Mouse (Mus musculus) CH12.LX (cell line): ENCODE data around the gene Cwc22. TPM values are rescaled to one million over a fixed set of nuclear protein-coding genes. Genes with fewer than 3 reads are reported as not detected.

Experiments used
- DNase-seq: peaks from one replicate; pipeline ENCODE4 v3.0.0-alpha.2; 2013; ENCODE audit errors: extremely low read depth
- H3K27ac ChIP-seq: 2 replicates; pipeline ENCODE4 v1.5.1; 2012; ENCODE audit warnings: low read depth, mild to moderate bottlenecking, control low read depth, moderate library complexity; ENCODE audit not compliant: insufficient read depth
- H3K27me3 ChIP-seq: replicated peaks from 2 replicates; pipeline ENCODE3; 2012; ENCODE audit warnings: inconsistent platforms
- H3K36me3 ChIP-seq, 2 experiments: replicated peaks in 1 of 2; 2 replicates each; pipeline versions ENCODE3 to v1.6.1; 2012; ENCODE audit warnings: inconsistent platforms in 1 of 2, low read length in 1 of 2, mild to moderate bottlenecking in 1 of 2, mixed read lengths in 1 of 2, moderate library complexity in 1 of 2; ENCODE audit not compliant: control insufficient read depth in 1 of 2, insufficient read depth in 1 of 2
- H3K4me1 ChIP-seq, 2 experiments: 2 replicates each; pipeline ENCODE4 v1.6.1; 2012; ENCODE audit warnings: inconsistent platforms in 1 of 2, moderate library complexity in 1 of 2; ENCODE audit not compliant: insufficient read depth in 2 of 2, control insufficient read depth in 1 of 2
- H3K4me2 ChIP-seq: 2 replicates; pipeline ENCODE4 v1.6.1; 2012; ENCODE audit warnings: low read depth, mild to moderate bottlenecking, control low read depth; ENCODE audit not compliant: poor library complexity, insufficient read depth, severe bottlenecking
- H3K4me3 ChIP-seq, 3 experiments: fragments of 150-350 bp in 1 of 3; sonication (generic) in 1 of 3; replicated peaks in 1 of 3; 2 replicates each; pipeline versions ENCODE3 to v1.5.1; 2011 to 2012; ENCODE audit warnings: low read depth in 2 of 3, low read length in 2 of 3, mild to moderate bottlenecking in 2 of 3, moderate library complexity in 2 of 3, control low read depth in 1 of 3, improper control_type of control experiment in 1 of 3, inconsistent platforms in 1 of 3, mixed read lengths in 1 of 3; ENCODE audit not compliant: poor library complexity in 1 of 3
- H3K79me2 ChIP-seq: replicated peaks from 2 replicates; pipeline ENCODE4 v1.6.1; 2012; ENCODE audit warnings: mild to moderate bottlenecking, moderate library complexity; ENCODE audit not compliant: control insufficient read depth, poor library complexity, insufficient read depth, severe bottlenecking; ENCODE audit errors: extremely low read depth
- H3K9ac ChIP-seq: 2 replicates; pipeline ENCODE4 v1.6.1; 2012; ENCODE audit warnings: low read depth, mild to moderate bottlenecking, control low read depth, moderate library complexity; ENCODE audit not compliant: insufficient read depth
- H3K9me3 ChIP-seq: replicated peaks from 2 replicates; pipeline ENCODE3; 2012; ENCODE audit warnings: low read length, inconsistent platforms, mixed read lengths
- BHLHE40 ChIP-seq: IDR thresholded peaks from 2 replicates; pipeline ENCODE4 v1.6.1; 2011; ENCODE audit warnings: mild to moderate bottlenecking, low read depth, low read length, improper control_type of control experiment
- CTCF ChIP-seq, 2 experiments: IDR thresholded peaks in 1 of 2; conservative IDR thresholded peaks in 1 of 2; 2 replicates each; pipeline ENCODE4 v1.5.1; 2011 to 2012; ENCODE audit warnings: low read depth in 2 of 2, low read length in 2 of 2, improper control_type of control experiment in 1 of 2, inconsistent platforms in 1 of 2, mild to moderate bottlenecking in 1 of 2, moderate library complexity in 1 of 2
- EP300 ChIP-seq: IDR thresholded peaks from 2 replicates; pipeline ENCODE4 v1.6.1; 2011; ENCODE audit warnings: low read length, improper control_type of control experiment
- ETS1 ChIP-seq: conservative IDR thresholded peaks from 2 replicates; pipeline ENCODE4 v1.6.1; 2012; ENCODE audit warnings: low read depth, mild to moderate bottlenecking, inconsistent platforms, low read length, improper control_type of control experiment, moderate library complexity
- GABPA ChIP-seq: IDR thresholded peaks from 2 replicates; pipeline ENCODE4 v1.6.1; 2012; ENCODE audit warnings: low read depth, low read length, improper control_type of control experiment, inconsistent platforms; ENCODE audit not compliant: insufficient replicate concordance
- HCFC1 ChIP-seq: IDR thresholded peaks from 2 replicates; pipeline ENCODE4 v1.6.1; 2012; ENCODE audit warnings: low read depth, mild to moderate bottlenecking, inconsistent platforms, low read length, improper control_type of control experiment
- IRF4 ChIP-seq: IDR thresholded peaks from 2 replicates; pipeline ENCODE4 v1.6.1; 2014; ENCODE audit warnings: low read depth, mild to moderate bottlenecking, inconsistent platforms, low read length, improper control_type of control experiment
- JUN ChIP-seq: IDR thresholded peaks from 2 replicates; pipeline ENCODE4 v1.6.1; 2011; ENCODE audit warnings: low read depth, mild to moderate bottlenecking, low read length, improper control_type of control experiment, moderate library complexity; ENCODE audit not compliant: insufficient read depth
- KAT2A ChIP-seq: IDR thresholded peaks from 2 replicates; pipeline ENCODE4 v1.6.1; 2012; ENCODE audit warnings: low read length, improper control_type of control experiment, inconsistent platforms; ENCODE audit not compliant: insufficient replicate concordance
- MAFK ChIP-seq: IDR thresholded peaks from 2 replicates; pipeline ENCODE4 v1.6.1; 2011; ENCODE audit warnings: low read length, improper control_type of control experiment; ENCODE audit not compliant: insufficient replicate concordance
- MEF2A ChIP-seq: IDR thresholded peaks from 2 replicates; pipeline ENCODE4 v1.6.1; 2014; ENCODE audit warnings: low read depth, mild to moderate bottlenecking, inconsistent platforms, low read length, improper control_type of control experiment, borderline replicate concordance
- MXI1 ChIP-seq: IDR thresholded peaks from 2 replicates; pipeline ENCODE4 v1.6.1; 2011; ENCODE audit warnings: mild to moderate bottlenecking, low read depth, low read length, improper control_type of control experiment
- MYC ChIP-seq: IDR thresholded peaks from 2 replicates; pipeline ENCODE4 v1.6.1; 2011; ENCODE audit warnings: low read depth, mild to moderate bottlenecking, improper control_type of control experiment, low read length
- NELFE ChIP-seq: IDR thresholded peaks from 2 replicates; pipeline ENCODE4 v1.6.1; 2011; ENCODE audit warnings: low read depth, low read length, improper control_type of control experiment
- POLR2A ChIP-seq: IDR thresholded peaks from 2 replicates; pipeline ENCODE4 v1.6.1; 2011; ENCODE audit warnings: low read depth, mild to moderate bottlenecking, improper control_type of control experiment, low read length
- RAD21 ChIP-seq: IDR thresholded peaks from 2 replicates; pipeline ENCODE4 v1.6.1; 2011; ENCODE audit warnings: low read depth, mild to moderate bottlenecking, low read length, improper control_type of control experiment, moderate library complexity
- SIN3A ChIP-seq: IDR thresholded peaks from 2 replicates; pipeline ENCODE4 v1.6.1; 2012; ENCODE audit warnings: low read length, improper control_type of control experiment, inconsistent platforms
- TCF12 ChIP-seq: IDR thresholded peaks from 2 replicates; pipeline ENCODE4 v1.6.1; 2014; ENCODE audit warnings: low read depth, mild to moderate bottlenecking, inconsistent platforms, low read length, improper control_type of control experiment
- USF1 ChIP-seq: IDR thresholded peaks from 2 replicates; pipeline ENCODE4 v1.6.1; 2014; ENCODE audit warnings: low read depth, mild to moderate bottlenecking, inconsistent platforms, low read length, improper control_type of control experiment
- USF2 ChIP-seq: conservative IDR thresholded peaks from 2 replicates; pipeline ENCODE4 v1.6.1; 2011; ENCODE audit warnings: low read depth, low read length, improper control_type of control experiment
- ZKSCAN1 ChIP-seq: IDR thresholded peaks from 2 replicates; pipeline ENCODE4 v1.6.1; 2012; ENCODE audit warnings: low read depth, inconsistent platforms, low read length, improper control_type of control experiment, borderline replicate concordance
- dilution Hi-C: fragments of 300-500 bp; cut with MboI; formaldehyde crosslinking; loops from 2 replicates; pipeline ENCODE4 v1.14.3; 2020; ENCODE audit warnings: low sequenced_read_pairs; ENCODE audit not compliant: extremely low pct_unique_long_range_greater_than_20kb, extremely low pct_ligation_motif_present
- in situ Hi-C: fragments of 300-500 bp; cut with MboI; formaldehyde crosslinking; loops from 3 replicates; pipeline ENCODE4 v1.14.3; 2019; ENCODE audit warnings: low sequenced_read_pairs, low pct_ligation_motif_present, low pct_unique_long_range_greater_than_20kb, mixed read lengths
- polyA plus RNA-seq: library from polyadenylated mRNA; unstranded; fragments of >175 nt; gene quantifications from 2 replicates; pipeline ENCODE4 v1.2.1, GENCODE M21; 2012; ENCODE audit warnings: low read depth; ENCODE audit not compliant: insufficient read length
- total RNA-seq, 2 experiments: library from RNA; depleted of rRNA; stranded (reverse); fragments of 300-350 nt in 1 of 2; fragments of >200 nt in 1 of 2; gene quantifications; 2 replicates each; pipeline ENCODE4 v1.2.3; 2012 to 2014

The Cwc22 gene
- total and polyA plus RNA-seq, 3 experiments: 51.3 to 74.5 (median 53.2) TPM

DNA sequence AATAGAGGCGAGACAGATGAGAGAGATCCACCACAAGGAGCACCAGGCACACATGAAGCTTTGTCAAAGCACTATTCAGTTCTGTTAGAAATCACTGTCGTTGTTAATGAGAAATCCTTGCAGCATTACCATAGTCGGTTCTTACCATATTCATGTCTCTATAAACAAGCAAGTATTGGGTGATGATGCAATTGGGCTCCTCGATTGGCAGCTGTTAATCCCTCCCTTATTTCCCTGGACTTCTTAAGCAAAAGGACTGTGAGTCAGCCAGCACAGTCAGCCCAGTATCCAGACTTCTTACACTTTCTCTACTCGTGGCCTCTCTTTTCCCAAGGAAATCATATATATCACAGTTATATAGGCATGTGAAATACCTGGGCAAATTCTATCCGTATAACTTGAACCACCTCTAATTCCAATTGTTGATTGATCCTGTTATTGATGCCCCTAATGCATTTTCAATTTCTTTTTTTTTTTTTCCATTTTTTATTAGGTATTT is 5.3 kb upstream of the Cwc22 start:
- Histone ChIP-seq H3K4me2 (no peak overlapping the region), H3K27ac (no peak overlapping the region), H3K36me3 (no peaks in the 10 kb centered on the region), H3K9me3 (peaks cover 7% of the 10 kb centered on the region), H3K27me3 (no peaks in the 10 kb centered on the region), H3K79me2 (no peaks in the 10 kb centered on the region), H3K4me1 (no peaks in the 10 kb centered on the region), H3K9ac (no peak overlapping the region), H3K4me3 (no peak overlapping the region)
- in situ Hi-C loops (no loop called here), dilution Hi-C loops (no loop called here)
- DNase-seq: no peak
- no peak for TF ChIP-seq USF2
- TF ChIP-seq JUN: no peak
- TF ChIP-seq IRF4: no peak
- TF ChIP-seq EP300: no peak
- TF ChIP-seq, all 38 proteins: peak for 0

DNA sequence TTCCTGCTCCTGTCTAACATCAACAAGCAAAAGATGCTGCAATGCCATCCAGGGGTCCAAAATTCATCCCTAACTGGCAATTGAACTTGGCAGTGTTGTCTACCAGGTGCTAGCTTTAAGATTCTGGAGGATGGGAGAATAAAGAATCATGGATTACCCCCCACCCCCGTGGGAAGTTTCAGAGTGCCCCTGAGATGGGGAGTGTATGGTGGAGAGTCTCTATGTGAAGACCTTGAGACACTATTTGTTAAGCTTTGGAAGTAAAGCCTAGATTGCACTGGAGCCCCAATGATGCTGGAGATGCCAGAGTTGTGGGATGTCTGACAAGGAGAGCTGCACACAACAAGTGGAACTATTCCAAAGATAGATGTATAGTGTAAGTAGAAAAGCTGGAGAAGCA is 3.9 kb upstream of the Cwc22 start:
- DNase-seq: no peak
- no peak overlapping the region for H3K9ac ChIP-seq
- no peak overlapping the region for H3K4me2 ChIP-seq
- H3K27me3 ChIP-seq: no peaks in the 10 kb centered on the region
- in situ Hi-C loops (no loop called here), dilution Hi-C loops (no loop called here)
- no peak overlapping the region for H3K27ac ChIP-seq
- H3K4me3 ChIP-seq: no peak overlapping the region
- H3K36me3 ChIP-seq: no peaks in the 10 kb centered on the region
- no peaks in the 10 kb centered on the region for H3K4me1 ChIP-seq
- peaks cover 8% of the 10 kb centered on the region for H3K79me2 ChIP-seq
- TF ChIP-seq MYC: no peak
- no peak for TF ChIP-seq ETS1
- no peak for TF ChIP-seq KAT2A
- TF ChIP-seq GABPA: no peak
- no peak for TF ChIP-seq CTCF (conservative IDR thresholded peaks at IDR 0.05 in 1 of 2, IDR thresholded peaks at IDR 0.05 in 1 of 2; ENCODE audit: low read depth in 2 of 2, low read length in 2 of 2)
- TF ChIP-seq JUN: no peak
- TF ChIP-seq MAFK: no peak
- TF ChIP-seq HCFC1: no peak
- no peak for TF ChIP-seq NELFE
- TF ChIP-seq MXI1: no peak
- TF ChIP-seq MEF2A: no peak
- no peak for TF ChIP-seq IRF4
- no peak for TF ChIP-seq USF1
- no peak for TF ChIP-seq POLR2A
- TF ChIP-seq ZKSCAN1: no peak
- no peak for TF ChIP-seq RAD21
- no peak for TF ChIP-seq TCF12
- no peak for TF ChIP-seq SIN3A
- TF ChIP-seq BHLHE40: no peak
- H3K9me3 ChIP-seq: peaks cover 7% of the 10 kb centered on the region
